Mouse (Mus musculus) intestine, postnatal 0 days (tissue): Measurements from ENCODE around the gene D130043K22Rik. TPM values are rescaled to one million over a fixed set of nuclear protein-coding genes. Genes with fewer than 3 reads are reported as not detected.

ENCODE experiments used
- ATAC-seq: fragments of 200-750 bp; cut with Nextera tagmentation; 2 replicates; pipeline ENCODE4 v1.8.0; 2017; ENCODE audit warnings: mild to moderate bottlenecking, moderate TSS enrichment, moderate library complexity
- H3K27ac ChIP-seq: fragments of 300-500 bp; sonication (generic); 2 replicates; pipeline ENCODE4 v1.5.1; 2014; ENCODE audit warnings: mild to moderate bottlenecking, low read depth, low read length, moderate library complexity
- H3K27me3 ChIP-seq: fragments of 300-500 bp; sonication (generic); replicated peaks from 2 replicates; pipeline ENCODE4 v1.6.1; 2014; ENCODE audit warnings: low read length, mixed read lengths; ENCODE audit not compliant: control insufficient read depth, insufficient read depth
- H3K36me3 ChIP-seq: fragments of 300-500 bp; sonication (generic); 2 replicates; pipeline ENCODE4 v1.6.1; 2014; ENCODE audit warnings: mild to moderate bottlenecking, moderate library complexity; ENCODE audit not compliant: control insufficient read depth, insufficient read depth
- H3K4me1 ChIP-seq: fragments of 300-500 bp; sonication (generic); replicated peaks from 2 replicates; pipeline ENCODE4 v1.6.1; 2014; ENCODE audit warnings: antibody characterized with exemption, low read length, mixed read lengths; ENCODE audit not compliant: control insufficient read depth, insufficient read depth
- H3K4me2 ChIP-seq: fragments of 300-500 bp; sonication (generic); replicated peaks from 2 replicates; pipeline ENCODE4 v1.6.1; 2014; ENCODE audit warnings: low read depth, mild to moderate bottlenecking, moderate library complexity
- H3K4me3 ChIP-seq: fragments of 300-500 bp; sonication (generic); 2 replicates; pipeline ENCODE4 v1.5.1; 2014; ENCODE audit warnings: low read depth, low read length
- H3K9ac ChIP-seq: fragments of 300-500 bp; sonication (generic); 2 replicates; pipeline ENCODE4 v1.6.1; 2014; ENCODE audit warnings: mild to moderate bottlenecking, low read depth, low read length
- H3K9me3 ChIP-seq: fragments of 300-500 bp; sonication (generic); 2 replicates; pipeline ENCODE4 v1.6.1; 2016; ENCODE audit warnings: mixed run types; ENCODE audit not compliant: control insufficient read depth
- CTCF ChIP-seq: sonication (generic); IDR thresholded peaks from 2 replicates; pipeline ENCODE4 v1.5.1; 2016; ENCODE audit warnings: low read depth, mild to moderate bottlenecking, control low read depth, antibody characterized with exemption, moderate library complexity
- WGBS: fragments of 180-500 bp; shearing (Covaris S2); extraction: QIAGEN DNeasy Blood & Tissue Kit; methylation state at CpG from one replicate; pipeline ENCODE4 v1.1.7; 2014; 5-methylcytosine and 5-hydroxymethylcytosine counted together
- polyA plus RNA-seq: library from polyadenylated mRNA; unstranded; fragments of >200 nt; fragmentation: Nextera tagmentation; extraction: Ambion mirVana; gene quantifications from 2 replicates; pipeline ENCODE4 v1.2.1, GENCODE M21; 2015

D130043K22Rik gene
- polyA plus RNA-seq, 1 experiment from 2014 or later: 1.5 TPM

DNA sequence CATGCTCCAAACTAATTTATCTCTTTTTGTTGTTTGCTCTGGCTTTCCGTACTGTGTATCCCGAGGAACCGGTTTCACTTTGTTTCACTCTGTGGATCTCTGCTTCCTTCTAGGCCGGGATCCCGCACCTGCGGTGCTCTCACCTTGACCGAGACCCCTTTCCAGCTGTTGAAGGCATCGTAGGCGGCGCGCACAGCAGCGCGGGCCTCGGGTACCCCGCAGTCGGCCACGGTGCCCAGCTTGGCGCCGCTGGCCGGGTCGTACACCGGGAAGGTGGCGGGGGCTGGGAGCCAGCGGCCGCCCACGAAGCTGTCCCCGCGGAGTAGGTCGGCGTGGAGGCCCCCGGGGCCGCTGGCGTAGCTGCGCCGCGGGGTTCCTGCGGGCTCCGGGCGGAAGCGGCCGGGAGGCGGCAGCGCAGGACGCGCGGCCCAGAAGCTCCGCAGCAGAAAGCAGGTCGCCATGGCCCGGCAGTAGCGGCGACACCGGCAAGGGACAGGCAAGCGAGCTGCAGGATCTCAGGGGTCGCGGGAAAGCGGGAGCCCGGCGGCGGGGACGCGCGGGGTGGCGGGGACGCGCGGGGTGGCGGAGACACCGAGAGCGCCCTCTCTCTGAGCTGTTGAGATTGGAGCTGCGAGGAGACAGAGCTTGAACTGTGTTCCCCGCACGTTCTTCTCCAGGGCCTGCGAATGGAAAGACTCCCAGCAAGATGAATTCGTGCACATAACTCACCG lies 92.3 kb downstream of the D130043K22Rik start, which contains the start of gene Aldh5a1:
TSS of gene Aldh5a1 (minus strand) at position 554 of the 731 bp plus-strand sequence.
- Histone ChIP-seq H3K9ac (peak within 1 kb of the TSS; percentile 98), H3K36me3 (no peaks in the 10 kb centered on the region), H3K27me3 (no peaks in the 10 kb centered on the region), H3K4me2 (peak within 1 kb of the TSS; percentile 85), H3K9me3 (no peaks in the 10 kb centered on the region), H3K4me1 (no peaks in the 10 kb centered on the region), H3K4me3 (peak within 1 kb of the TSS; percentile 97), H3K27ac (peak within 1 kb of the TSS; percentile 91)
- TF ChIP-seq CTCF: peak; percentile 75
- peak; percentile 74 for ATAC-seq
- under 1% methylated on average over 73 of the region's 75 CpGs for WGBS

DNA sequence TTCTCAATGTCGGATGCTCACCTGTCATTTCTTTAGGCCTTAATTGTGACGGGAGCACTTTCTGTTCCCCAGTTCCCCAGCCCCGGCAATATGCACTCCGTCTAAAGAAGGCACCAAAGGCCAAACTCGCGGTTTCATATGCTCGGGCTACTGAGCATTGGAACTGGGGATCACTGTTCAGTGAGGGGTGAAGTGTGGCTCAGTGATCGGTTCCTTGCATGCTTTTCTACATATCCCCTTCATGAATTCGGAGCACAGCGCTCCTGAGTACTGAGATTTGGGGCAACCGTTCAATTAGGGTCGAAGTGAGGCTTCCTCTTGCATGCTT lies 92.9 kb downstream of the D130043K22Rik start:
- TF ChIP-seq CTCF: no peak
- Histone ChIP-seq H3K36me3 (no peaks in the 10 kb centered on the region), H3K9me3 (no peaks in the 10 kb centered on the region), H3K4me2 (peak overlapping the region; percentile 85), H3K9ac (peak overlapping the region; percentile 98), H3K27ac (peak overlapping the region; percentile 91; the same call in 1 of the 2 replicates), H3K4me1 (no peaks in the 10 kb centered on the region), H3K27me3 (no peaks in the 10 kb centered on the region), H3K4me3 (peak overlapping the region; percentile 97)
- 7% methylated on average over 12 of the region's 12 CpGs for WGBS
- no peak for ATAC-seq

DNA sequence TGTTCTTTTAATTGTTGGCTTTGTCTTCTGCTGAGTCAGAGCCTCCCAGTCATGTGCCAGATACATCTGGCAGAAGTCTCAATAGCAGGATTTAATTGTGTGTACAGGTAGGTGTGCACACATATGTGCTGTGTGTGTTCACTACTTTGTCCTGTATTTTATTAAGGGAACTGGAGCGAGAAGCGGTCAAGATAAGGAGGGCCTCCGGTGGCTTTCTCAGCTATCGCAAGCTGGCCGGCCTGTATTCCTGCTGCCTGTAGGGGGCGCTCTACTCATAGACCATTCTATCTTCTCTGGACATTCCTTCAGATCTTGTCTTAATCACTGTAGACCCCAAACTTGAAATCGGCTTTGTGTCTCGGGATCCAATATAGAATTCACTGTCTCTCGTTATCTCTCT lies 93.7 kb downstream of the D130043K22Rik start:
- H3K36me3 ChIP-seq: no peaks in the 10 kb centered on the region
- no peaks in the 10 kb centered on the region for H3K4me1 ChIP-seq
- WGBS: 21% methylated on average over 9 of the region's 9 CpGs
- no peaks in the 10 kb centered on the region for H3K27me3 ChIP-seq
- no peak overlapping the region for H3K9ac ChIP-seq
- peak; percentile 87 for TF ChIP-seq CTCF
- H3K9me3 ChIP-seq: no peaks in the 10 kb centered on the region
- H3K27ac ChIP-seq: no peak overlapping the region
- ATAC-seq: no peak
- no peak overlapping the region for H3K4me3 ChIP-seq
- H3K4me2 ChIP-seq: peak overlapping the region; percentile 85

DNA sequence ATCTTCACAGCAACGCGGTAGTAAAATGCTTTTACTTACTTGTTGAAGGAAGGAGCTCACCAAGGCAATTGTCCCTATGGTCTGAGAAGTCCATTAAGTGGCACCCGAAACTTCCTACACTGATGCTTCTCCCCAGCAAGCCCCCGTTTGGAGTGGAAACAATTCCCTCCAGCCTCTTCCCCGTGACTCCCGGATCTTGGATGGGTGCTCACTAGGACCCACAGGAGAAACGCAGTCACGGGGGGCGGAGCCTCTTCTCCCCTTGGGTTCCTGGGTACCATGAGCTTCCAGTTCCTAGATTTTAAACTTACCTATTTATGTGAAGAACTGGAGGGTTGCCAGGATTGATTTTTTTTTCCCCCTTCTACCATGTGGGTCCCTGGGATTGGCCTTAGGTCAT lies 94.5 kb downstream of the D130043K22Rik start:
- no peak overlapping the region for H3K4me2 ChIP-seq
- ATAC-seq: no peak
- no peaks in the 10 kb centered on the region for H3K4me1 ChIP-seq
- H3K27ac ChIP-seq: no peak overlapping the region
- no peaks in the 10 kb centered on the region for H3K9me3 ChIP-seq
- no peak for TF ChIP-seq CTCF
- no peak overlapping the region for H3K9ac ChIP-seq
- H3K4me3 ChIP-seq: no peak overlapping the region
- 93% methylated on average over 9 of the region's 9 CpGs for WGBS
- no peaks in the 10 kb centered on the region for H3K27me3 ChIP-seq
- H3K36me3 ChIP-seq: no peaks in the 10 kb centered on the region

DNA sequence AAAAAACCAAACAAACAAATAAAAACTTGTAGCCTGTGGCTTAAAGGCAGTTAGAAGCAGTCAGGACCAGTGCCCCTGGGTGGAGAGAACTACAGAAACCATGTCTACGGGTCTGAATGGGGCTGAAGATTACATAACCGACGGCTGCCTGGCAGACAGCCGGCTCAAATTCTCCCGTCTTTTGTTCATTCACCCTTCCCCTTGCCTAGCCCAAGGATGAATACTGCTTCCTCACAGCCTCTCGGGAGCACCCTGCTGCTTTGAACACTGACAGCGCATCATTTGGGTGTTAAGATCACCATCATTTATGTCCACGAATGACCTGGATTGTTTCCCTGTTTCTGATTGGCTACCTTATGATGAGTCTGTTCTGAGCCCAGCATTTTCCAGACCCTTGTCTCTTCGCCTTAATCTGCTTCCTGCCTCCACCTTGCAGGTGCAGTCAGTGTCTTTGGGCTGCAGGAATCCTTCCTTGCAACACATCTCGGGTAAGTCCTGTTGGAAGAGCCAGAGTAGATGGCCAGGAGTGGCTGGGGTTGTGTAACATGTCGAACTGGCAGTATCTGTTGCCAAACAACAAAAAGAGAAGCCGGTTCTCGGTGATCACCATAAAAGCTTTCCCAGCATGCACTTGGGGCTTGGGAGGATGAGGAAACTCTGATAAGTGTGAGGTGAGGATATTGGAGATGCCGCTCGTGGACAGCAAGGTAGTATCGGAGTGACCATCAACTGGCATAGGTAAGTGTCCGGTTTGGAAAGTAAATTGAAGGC lies 97.8 kb downstream of the D130043K22Rik start, which contains the start of gene Gpld1:
TSS of gene Gpld1 (plus strand) at position 641 of the 771 bp plus-strand sequence.
- H3K27me3 ChIP-seq: no peaks in the 10 kb centered on the region
- no peak for ATAC-seq
- whole genome bisulfite sequencing: 65% methylated on average over 17 of the region's 17 CpGs

DNA sequence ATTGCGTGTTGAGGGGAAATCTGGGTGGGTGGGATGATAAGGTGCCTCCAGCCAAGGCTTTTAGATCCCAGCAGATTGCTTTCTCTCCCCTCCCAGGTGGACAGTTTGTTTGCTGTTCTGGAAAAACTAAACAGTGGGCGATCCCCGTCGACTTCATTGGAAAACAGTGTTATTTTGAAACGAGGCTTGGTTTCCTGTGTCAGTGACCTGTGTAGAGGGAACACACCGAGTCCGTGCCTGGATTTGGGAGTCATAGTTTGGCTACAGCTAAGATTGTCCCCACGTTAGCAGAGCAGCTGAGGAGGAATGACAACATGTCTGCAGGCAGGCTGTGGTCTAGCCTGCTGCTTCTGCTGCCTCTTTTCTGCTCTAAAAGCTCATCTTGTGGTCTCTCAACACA lies 98.4 kb downstream of the D130043K22Rik start:
- Histone ChIP-seq H3K4me3 (no peak overlapping the region), H3K27me3 (no peaks in the 10 kb centered on the region), H3K27ac (no peak overlapping the region), H3K4me2 (no peak overlapping the region), H3K9me3 (no peaks in the 10 kb centered on the region), H3K4me1 (no peaks in the 10 kb centered on the region), H3K9ac (no peak overlapping the region), H3K36me3 (no peaks in the 10 kb centered on the region)
- ATAC-seq: no peak
- no peak for TF ChIP-seq CTCF
- 48% methylated on average over 8 of the region's 8 CpGs for WGBS

More for the DNA sequence above, 97.8 kb downstream of the D130043K22Rik start, which contains the start of gene Gpld1:
- no peak within 1 kb of the TSS for H3K4me2 ChIP-seq
- H3K9me3 ChIP-seq: no peaks in the 10 kb centered on the region
- H3K4me1 ChIP-seq: no peaks in the 10 kb centered on the region
- H3K9ac ChIP-seq: no peak within 1 kb of the TSS
- H3K27ac ChIP-seq: no peak within 1 kb of the TSS
- no peak for TF ChIP-seq CTCF
- no peaks in the 10 kb centered on the region for H3K36me3 ChIP-seq
- no peak within 1 kb of the TSS for H3K4me3 ChIP-seq
